Mouse (Mus musculus) lung, embryonic 15.5 days (tissue): ENCODE results near the gene Crygn. TPM values are rescaled to one million over a fixed set of nuclear protein-coding genes. Genes with fewer than 3 reads are reported as not detected.
A peak's percentile ranks its signal among the peaks of the same experiment; 100 is the strongest.
"Not testable (repeated sequence)": the region's sequence is repeated elsewhere in the genome, so short reads cannot be mapped to it uniquely, and the experiment has no call there.

Experiments used
- ATAC-seq: fragments of 200-750 bp; cut with Nextera tagmentation; 2 replicates; pipeline ENCODE4 v1.8.0; 2017; ENCODE audit warnings: moderate number of reproducible peaks, borderline replicate concordance; ENCODE audit not compliant: low FRiP score, low TSS enrichment; ENCODE audit errors: extremely low read depth
- H3K27ac ChIP-seq: fragments of 300-500 bp; sonication (generic); 2 replicates; pipeline ENCODE4 v1.5.1; 2015; ENCODE audit warnings: moderate library complexity, mild to moderate bottlenecking, inconsistent platforms
- H3K27me3 ChIP-seq: fragments of 300-500 bp; sonication (generic); 2 replicates; pipeline ENCODE4 v1.6.1; 2015; ENCODE audit warnings: inconsistent platforms
- H3K36me3 ChIP-seq: fragments of 300-500 bp; sonication (generic); 2 replicates; pipeline ENCODE4 v1.6.1; 2015; ENCODE audit warnings: inconsistent platforms
- H3K4me1 ChIP-seq: fragments of 300-500 bp; sonication (generic); 2 replicates; pipeline ENCODE4 v1.6.1; 2015; ENCODE audit warnings: inconsistent platforms
- H3K4me2 ChIP-seq: fragments of 300-500 bp; sonication (generic); 2 replicates; pipeline ENCODE4 v1.6.1; 2015; ENCODE audit warnings: inconsistent platforms, mild to moderate bottlenecking, moderate library complexity
- H3K4me3 ChIP-seq: fragments of 300-500 bp; sonication (generic); 2 replicates; pipeline ENCODE4 v1.5.1; 2015; ENCODE audit warnings: mild to moderate bottlenecking, inconsistent platforms
- H3K9ac ChIP-seq: fragments of 300-500 bp; sonication (generic); 2 replicates; pipeline ENCODE4 v1.6.1; 2015; ENCODE audit warnings: inconsistent platforms
- H3K9me3 ChIP-seq: fragments of 300-500 bp; sonication (generic); 2 replicates; pipeline ENCODE4 v1.6.1; 2016; ENCODE audit warnings: inconsistent platforms
- WGBS: fragments of 180-500 bp; shearing (Covaris S2); methylation state at CpG from one replicate; pipeline ENCODE4 v1.1.7; 2015; 5-methylcytosine and 5-hydroxymethylcytosine counted together
- polyA plus RNA-seq: library from polyadenylated mRNA; unstranded; fragments of >200 nt; fragmentation: Nextera tagmentation; extraction: Ambion mirVana; gene quantifications from 2 replicates; pipeline ENCODE4 v1.2.1, GENCODE M21; 2015

Gene Crygn
- polyA plus RNA-seq, 1 experiment from 2014 or later = 2.2 TPM

- peak overlapping the region; percentile 6; the same call in 1 of the 2 replicates for H3K4me2 ChIP-seq
- WGBS = 47% methylated on average over 13 of the region's 13 CpGs
Measured at GRCm38 (mm10) chr5:24778843-24779140, 21.0 kb upstream of the Crygn start.

GRCm38 (mm10) chr5:24778082-24778842 is 20.5 kb upstream of the Crygn start:
- whole genome bisulfite sequencing = 23% methylated on average over 17 of the region's 17 CpGs
- H3K9ac ChIP-seq = no peak overlapping the region
- no peaks in the 10 kb centered on the region for H3K9me3 ChIP-seq
- no peaks in the 10 kb centered on the region for H3K4me1 ChIP-seq
- peak overlapping the region; percentile 6 for H3K4me2 ChIP-seq
- ATAC-seq = no peak
- no peak overlapping the region for H3K4me3 ChIP-seq
- H3K27me3 ChIP-seq = no peaks in the 10 kb centered on the region; the same call in 1 of the 2 replicates
- no peak overlapping the region for H3K27ac ChIP-seq
- no peaks in the 10 kb centered on the region for H3K36me3 ChIP-seq

More at GRCm38 (mm10) chr5:24778843-24779140, 21.0 kb upstream of the Crygn start:
- no peak for ATAC-seq
- H3K9me3 ChIP-seq = no peaks in the 10 kb centered on the region
- no peak overlapping the region for H3K27ac ChIP-seq
- H3K4me1 ChIP-seq = no peaks in the 10 kb centered on the region
- no peaks in the 10 kb centered on the region; the same call in 1 of the 2 replicates for H3K27me3 ChIP-seq
- no peak overlapping the region for H3K9ac ChIP-seq
- no peaks in the 10 kb centered on the region for H3K36me3 ChIP-seq
- no peak overlapping the region for H3K4me3 ChIP-seq

- Histone ChIP-seq H3K4me2 (no peak overlapping the region), H3K27me3 (no peaks in the 10 kb centered on the region; the same call in 1 of the 2 replicates), H3K9me3 (no peaks in the 10 kb centered on the region), H3K27ac (no peak overlapping the region), H3K9ac (no peak overlapping the region), H3K36me3 (no peaks in the 10 kb centered on the region), H3K4me1 (no peaks in the 10 kb centered on the region), H3K4me3 (no peak overlapping the region)
- 62% methylated on average over 4 of the region's 4 CpGs for WGBS
- no peak for ATAC-seq
Measured at GRCm38 (mm10) chr5:24776681-24777080, 18.9 kb upstream of the Crygn start.

GRCm38 (mm10) chr5:24774549-24774948 is 16.7 kb upstream of the Crygn start:
- not testable (repeated sequence) for H3K4me2 ChIP-seq, H3K27ac ChIP-seq, H3K9ac ChIP-seq, ATAC-seq, H3K4me3 ChIP-seq, H3K27me3 ChIP-seq, H3K36me3 ChIP-seq, H3K9me3 ChIP-seq, H3K4me1 ChIP-seq
- 84% methylated on average over 16 of the region's 16 CpGs for WGBS

GRCm38 (mm10) chr5:24756931-24757330 is 877 bp downstream of the Crygn start:
- H3K4me3 ChIP-seq = no peak overlapping the region
- H3K36me3 ChIP-seq = no peaks in the 10 kb centered on the region
- no peaks in the 10 kb centered on the region for H3K27me3 ChIP-seq
- no peak overlapping the region for H3K9ac ChIP-seq
- no peak overlapping the region for H3K27ac ChIP-seq
- no peak for ATAC-seq
- H3K4me1 ChIP-seq = peaks cover 19% of the 10 kb centered on the region
- no peaks in the 10 kb centered on the region for H3K9me3 ChIP-seq
- no peak overlapping the region for H3K4me2 ChIP-seq
- 66% methylated on average over 3 of the region's 3 CpGs for WGBS

GRCm38 (mm10) chr5:24752175-24752498 is 5.7 kb downstream of the Crygn start:
- no peaks in the 10 kb centered on the region for H3K9me3 ChIP-seq
- WGBS = 2% methylated on average over 2 of the region's 2 CpGs

GRCm38 (mm10) chr5:24751305-24752174 is 6.3 kb downstream of the Crygn start:
- peaks cover 48% of the 10 kb centered on the region for H3K4me1 ChIP-seq
- H3K36me3 ChIP-seq = no peaks in the 10 kb centered on the region
- H3K9ac ChIP-seq = peak overlapping the region; percentile 84
- WGBS = 2% methylated on average over 25 of the region's 25 CpGs
- H3K4me3 ChIP-seq = peak overlapping the region; percentile 63
- H3K27ac ChIP-seq = peak overlapping the region; percentile 95
- H3K27me3 ChIP-seq = no peaks in the 10 kb centered on the region
- no peaks in the 10 kb centered on the region for H3K9me3 ChIP-seq
- peak overlapping the region; percentile 91 for H3K4me2 ChIP-seq
- ATAC-seq = peak; percentile 78

More at GRCm38 (mm10) chr5:24752175-24752498, 5.7 kb downstream of the Crygn start:
- no peaks in the 10 kb centered on the region for H3K36me3 ChIP-seq
- peaks cover 47% of the 10 kb centered on the region for H3K4me1 ChIP-seq
- ATAC-seq = no peak
- H3K4me3 ChIP-seq = peak overlapping the region; percentile 63
- H3K27ac ChIP-seq = peak overlapping the region; percentile 95
- peak overlapping the region; percentile 91 for H3K4me2 ChIP-seq
- peak overlapping the region; percentile 84; the same call in 1 of the 2 replicates for H3K9ac ChIP-seq
- no peaks in the 10 kb centered on the region for H3K27me3 ChIP-seq

GRCm38 (mm10) chr5:24750321-24751304 is 7.2 kb downstream of the Crygn start:
- Histone ChIP-seq H3K9me3 (no peaks in the 10 kb centered on the region), H3K27me3 (no peaks in the 10 kb centered on the region), H3K4me1 (peaks cover 47% of the 10 kb centered on the region), H3K9ac (peak overlapping the region; percentile 84), H3K4me2 (peak overlapping the region; percentile 91), H3K36me3 (no peaks in the 10 kb centered on the region), H3K27ac (peak overlapping the region; percentile 95), H3K4me3 (peak overlapping the region; percentile 63)
- 1% methylated on average over 57 of the region's 59 CpGs for WGBS
- peak; percentile 79 for ATAC-seq

- H3K9me3 ChIP-seq = no peaks in the 10 kb centered on the region
- H3K27ac ChIP-seq = peak overlapping the region; percentile 95
- H3K9ac ChIP-seq = 0 out of 2 replicates have a peak overlapping the region, but pooled peaks have one; percentile 46
- H3K4me1 ChIP-seq = peaks cover 38% of the 10 kb centered on the region
- no peaks in the 10 kb centered on the region for H3K36me3 ChIP-seq
- no peak for ATAC-seq
- H3K4me2 ChIP-seq = peak overlapping the region; percentile 91
- peak overlapping the region; percentile 63 for H3K4me3 ChIP-seq
- WGBS = 54% methylated on average over 5 of the region's 5 CpGs
- H3K27me3 ChIP-seq = no peaks in the 10 kb centered on the region
Measured at GRCm38 (mm10) chr5:24749731-24750130, 8.1 kb downstream of the Crygn start.

GRCm38 (mm10) chr5:24747533-24747932 is 10.3 kb downstream of the Crygn start:
- 28% methylated on average over 6 of the region's 6 CpGs for whole genome bisulfite sequencing
- H3K27me3 ChIP-seq = no peaks in the 10 kb centered on the region
- no peaks in the 10 kb centered on the region for H3K9me3 ChIP-seq
- peaks cover 35% of the 10 kb centered on the region for H3K4me1 ChIP-seq
- no peak overlapping the region for H3K4me3 ChIP-seq
- no peak for ATAC-seq
- no peak overlapping the region for H3K9ac ChIP-seq
- H3K4me2 ChIP-seq = no peak overlapping the region
- H3K36me3 ChIP-seq = no peaks in the 10 kb centered on the region
- no peak overlapping the region for H3K27ac ChIP-seq

GRCm38 (mm10) chr5:24743956-24744355 is 13.9 kb downstream of the Crygn start:
- Histone ChIP-seq H3K27ac (no peak overlapping the region), H3K36me3 (no peaks in the 10 kb centered on the region), H3K4me3 (no peak overlapping the region), H3K9ac (no peak overlapping the region), H3K27me3 (no peaks in the 10 kb centered on the region), H3K9me3 (no peaks in the 10 kb centered on the region), H3K4me1 (peaks cover 25% of the 10 kb centered on the region), H3K4me2 (no peak overlapping the region)
- ATAC-seq = no peak
- 81% methylated on average over 10 of the region's 10 CpGs for WGBS
